Mouse (Mus musculus): ENCODE data around the gene Pabpn1l. TPM values are rescaled to one million over a fixed set of nuclear protein-coding genes. Genes with fewer than 3 reads are reported as not detected.

The Pabpn1l gene
- total RNA-seq, 2 experiments from 2014 or later, result not detected

GRCm38 (mm10) chr8:122618660-122619378 lies 3.7 kb downstream of the Pabpn1l start:
- DNase-seq (ENCODE audit: low spot score in 2 of 2), result no peak

DNA sequence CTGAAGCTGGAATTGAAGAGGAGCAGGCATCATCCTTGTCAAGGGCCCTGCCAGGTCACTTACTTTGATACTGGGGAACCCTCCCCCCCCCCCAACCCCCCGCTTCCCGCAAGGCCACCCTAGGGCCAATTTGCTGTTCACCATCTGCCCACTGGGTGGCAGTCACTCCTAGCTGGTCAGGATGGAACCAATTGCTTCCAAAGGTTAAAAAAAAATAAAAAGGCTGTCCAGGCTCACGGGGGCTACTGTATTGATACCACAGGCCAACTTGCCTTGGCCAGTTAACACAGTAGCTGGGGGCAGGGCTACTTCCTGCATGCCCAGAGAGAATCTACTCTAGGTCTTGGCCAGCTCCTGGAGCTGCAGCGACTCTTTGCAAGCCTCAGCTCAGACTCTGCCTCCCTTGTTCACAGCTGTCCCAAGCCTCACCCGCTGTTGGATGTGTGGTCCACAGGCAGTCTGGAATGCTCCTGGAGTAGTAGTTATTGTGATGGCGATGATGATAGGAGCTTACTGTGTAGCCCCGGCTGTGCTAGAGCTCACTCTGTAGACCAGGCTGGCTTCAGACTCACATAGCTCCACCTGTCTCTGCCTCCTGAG lies 4.5 kb downstream of the Pabpn1l start:
- DNase-seq (ENCODE audit: low spot score in 2 of 2), result peak; percentile 64 to 69

DNA sequence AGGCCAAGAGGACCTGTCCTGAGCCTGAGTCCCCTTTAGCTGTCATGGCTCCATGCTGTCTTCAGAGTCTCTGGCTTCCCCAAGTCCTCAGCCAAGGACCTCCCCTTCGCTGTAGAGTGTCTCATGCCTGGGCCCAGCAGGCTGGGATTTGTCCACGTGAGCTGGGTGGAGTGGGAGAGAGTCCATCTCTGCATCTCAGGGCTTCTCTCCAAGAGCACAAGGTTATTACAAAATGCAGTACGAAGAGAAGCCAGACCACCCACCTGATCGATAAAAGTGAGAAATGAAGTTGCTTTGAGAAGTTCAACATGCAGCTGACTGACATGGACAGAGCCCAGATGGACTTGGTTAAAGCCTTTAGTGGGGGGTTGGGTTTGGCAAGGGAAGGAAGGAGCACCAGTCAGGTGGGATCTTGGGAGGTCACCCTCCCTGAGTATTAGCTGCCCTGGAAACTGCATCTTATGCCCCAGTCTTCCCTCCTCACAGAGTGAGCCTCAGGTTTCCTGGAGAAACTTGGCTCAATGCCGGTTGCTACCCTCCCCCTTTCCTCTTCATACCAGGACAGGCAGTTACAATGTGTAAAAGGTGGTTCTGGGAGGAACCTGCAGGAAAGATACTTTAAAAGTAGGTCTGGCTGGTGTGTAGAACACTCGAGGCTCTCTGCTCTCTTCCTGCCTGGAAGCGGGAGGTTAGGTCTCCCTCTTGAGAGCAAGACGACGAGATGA lies 6.2 kb downstream of the Pabpn1l start:
- DNase-seq (ENCODE audit: low spot score in 2 of 2), result no peak

GRCm38 (mm10) chr8:122611295-122612133 lies 11.0 kb downstream of the Pabpn1l start, which contains the start of the genes Galns and Trappc2l:
TSS of gene Galns (minus strand) at chr8:122611463.
TSS of gene Trappc2l (plus strand) at chr8:122611640.
- DNase-seq (ENCODE audit: low spot score in 2 of 2), result peak; percentile 75 to 85

- no peak for DNase-seq (ENCODE audit: low spot score in 2 of 2)
Measured at GRCm38 (mm10) chr8:122610612-122611277, 11.8 kb downstream of the Pabpn1l start.

DNA sequence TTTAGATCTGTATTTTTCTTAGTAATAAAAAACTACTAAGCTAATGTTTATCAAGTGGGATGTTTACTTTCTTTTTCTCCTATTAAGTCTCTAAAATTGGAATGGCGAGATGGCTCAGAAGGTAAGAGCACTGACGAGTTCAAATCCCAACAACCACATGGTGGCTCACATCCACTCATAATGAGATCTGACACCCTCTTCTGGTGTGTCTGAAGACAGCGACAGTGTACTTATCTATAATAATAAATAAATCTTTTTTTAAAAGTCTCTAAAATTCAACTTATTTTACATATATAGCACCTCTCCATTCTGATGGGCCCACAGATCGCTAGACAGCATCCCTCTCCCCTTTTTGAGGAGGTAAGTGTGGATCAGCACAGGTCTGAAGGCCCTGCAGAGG lies 12.3 kb downstream of the Pabpn1l start:
- no peak for DNase-seq (ENCODE audit: low spot score in 2 of 2)

DNA sequence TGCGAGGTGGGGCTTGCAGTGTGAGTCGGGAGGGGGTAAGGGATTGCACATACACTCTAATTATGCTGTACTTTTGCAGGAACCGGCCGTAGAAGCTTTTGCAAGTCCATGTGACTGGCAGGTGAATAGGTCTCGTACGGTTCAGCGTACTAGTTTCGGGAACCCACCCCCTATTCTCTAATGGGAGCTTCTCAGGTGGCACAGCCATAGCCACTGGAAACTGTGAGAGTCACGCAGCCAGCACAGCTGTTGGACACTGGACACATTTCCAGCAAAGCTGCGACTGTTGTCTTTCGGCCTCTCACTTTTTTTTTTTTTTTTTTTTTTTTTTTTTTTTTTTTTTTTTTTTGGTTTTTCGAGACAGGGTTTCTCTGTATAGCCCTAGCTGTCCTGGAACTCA lies 15.7 kb downstream of the Pabpn1l start:
- no peak for DNase-seq (ENCODE audit: low spot score in 2 of 2)

- DNase-seq (ENCODE audit: low spot score in 2 of 2), result no peak
Measured at GRCm38 (mm10) chr8:122605367-122605766, 17.2 kb downstream of the Pabpn1l start.

GRCm38 (mm10) chr8:122604640-122605039 lies 17.9 kb downstream of the Pabpn1l start:
- no peak for DNase-seq (ENCODE audit: low spot score in 2 of 2)

- no peak for DNase-seq (ENCODE audit: low spot score in 2 of 2)
Measured at GRCm38 (mm10) chr8:122600666-122601065, 21.9 kb downstream of the Pabpn1l start.

- DNase-seq (ENCODE audit: low spot score in 2 of 2), result no peak
Measured at GRCm38 (mm10) chr8:122596031-122596430, 26.5 kb downstream of the Pabpn1l start.

DNA sequence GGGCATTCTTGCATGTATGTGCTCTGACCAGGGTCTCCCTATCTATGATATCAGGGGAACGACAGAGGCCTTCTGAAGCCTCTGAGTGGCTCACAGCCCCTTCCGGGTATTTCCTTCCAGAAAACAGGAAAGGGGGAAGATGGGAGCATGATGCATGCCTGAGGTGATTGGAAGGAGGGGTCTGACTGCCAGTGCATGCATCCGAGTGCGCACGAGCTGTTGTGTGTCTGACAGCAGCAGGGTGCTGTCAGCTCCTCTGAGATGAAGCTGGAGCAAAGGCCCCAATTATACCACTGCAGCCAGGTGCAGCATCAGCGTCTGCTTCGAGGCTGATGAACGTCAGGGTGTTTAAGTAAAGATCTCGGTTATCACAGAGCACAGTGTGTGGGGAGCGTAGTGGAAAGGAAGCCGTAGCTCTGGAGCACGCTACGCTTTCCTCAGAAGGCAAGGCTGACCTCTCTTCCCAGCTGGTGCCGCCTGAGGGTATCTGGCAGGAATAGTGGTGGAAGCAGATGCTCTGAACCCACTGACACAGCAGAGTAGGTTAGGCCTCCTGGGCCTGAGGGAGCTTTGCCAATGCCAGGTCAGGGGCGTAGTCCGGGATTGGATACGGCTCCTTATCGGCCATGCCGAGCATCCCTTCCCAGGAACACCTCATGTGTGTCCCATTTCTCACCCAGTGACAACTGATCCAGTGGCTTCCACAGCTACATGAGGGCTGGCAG lies 28.6 kb downstream of the Pabpn1l start:
- no peak for DNase-seq (ENCODE audit: low spot score in 2 of 2)

GRCm38 (mm10) chr8:122593240-122593639 lies 29.3 kb downstream of the Pabpn1l start:
- DNase-seq (ENCODE audit: low spot score in 2 of 2), result no peak

- DNase-seq (ENCODE audit: low spot score in 2 of 2), result no peak
Measured at GRCm38 (mm10) chr8:122586749-122587148, 35.8 kb downstream of the Pabpn1l start.

DNA sequence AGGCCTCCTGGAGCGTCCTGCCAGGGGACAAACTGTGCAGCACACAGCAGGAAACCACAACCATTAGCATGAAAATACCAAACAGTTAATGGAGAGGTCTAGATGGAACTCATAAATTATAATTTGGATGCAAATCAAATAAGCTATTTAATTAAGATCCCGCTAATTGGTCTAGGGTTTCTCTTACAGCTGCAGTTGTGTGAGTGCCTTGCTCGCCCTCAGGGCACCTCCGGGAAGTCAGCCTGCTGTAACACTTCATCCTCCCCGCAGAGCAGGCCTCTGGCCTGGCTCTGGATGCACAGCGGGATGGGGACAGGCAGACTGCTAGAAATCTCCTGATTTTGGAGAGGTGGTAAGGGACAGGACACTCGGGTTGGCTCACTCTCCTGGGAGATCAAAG lies 36.4 kb downstream of the Pabpn1l start:
- DNase-seq (ENCODE audit: low spot score in 2 of 2), result no peak

GRCm38 (mm10) chr8:122585411-122585891 lies 37.1 kb downstream of the Pabpn1l start:
- no peak for DNase-seq (ENCODE audit: low spot score in 2 of 2)

- no peak for DNase-seq (ENCODE audit: low spot score in 2 of 2)
Measured at GRCm38 (mm10) chr8:122584981-122585380, 37.6 kb downstream of the Pabpn1l start.

DNA sequence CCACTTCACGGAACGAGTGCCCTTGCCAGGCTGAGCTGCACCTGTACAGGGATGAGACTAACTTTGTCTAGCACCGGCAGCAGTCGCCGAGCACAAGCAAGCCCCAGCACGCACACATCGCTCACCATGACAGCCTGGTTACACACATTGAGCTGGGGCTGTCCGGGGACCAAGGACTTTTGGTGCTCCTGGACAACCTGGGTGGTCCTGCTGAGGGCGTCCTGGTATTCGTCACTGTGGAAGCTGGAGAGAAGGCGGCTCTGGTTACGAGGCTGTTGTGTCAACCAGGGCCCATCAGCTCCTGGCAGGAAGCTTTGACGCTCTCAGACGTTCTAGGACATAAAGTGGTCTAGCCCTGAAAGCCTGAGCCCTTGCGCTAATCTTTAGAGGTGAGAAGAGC lies 41.6 kb downstream of the Pabpn1l start:
- no peak for DNase-seq (ENCODE audit: low spot score in 2 of 2)

GRCm38 (mm10) chr8:122579196-122579595 lies 43.3 kb downstream of the Pabpn1l start:
- no peak for DNase-seq (ENCODE audit: low spot score in 2 of 2)

- no peak for DNase-seq (ENCODE audit: low spot score in 2 of 2)
Measured at GRCm38 (mm10) chr8:122577116-122577515, 45.4 kb downstream of the Pabpn1l start.

All from adrenal gland, postnatal 4 days (tissue).